Mouse (Mus musculus) ES-E14 (cell line): ENCODE data around the gene Kel. TPM values are rescaled to one million over a fixed set of nuclear protein-coding genes. Genes with fewer than 3 reads are reported as not detected.

ENCODE experiments used
- DNase-seq: peaks from one replicate; pipeline ENCODE4 v3.0.0-alpha.2; 2013; ENCODE audit warnings: low read depth, low spot score
- H3K27ac ChIP-seq: 2 replicates; pipeline ENCODE4 v1.5.1; 2012; ENCODE audit warnings: low read depth, mild to moderate bottlenecking, low read length, moderate library complexity, mixed read lengths; ENCODE audit not compliant: poor library complexity, insufficient read depth, severe bottlenecking
- H3K36me3 ChIP-seq: 2 replicates; pipeline ENCODE4 v1.6.1; 2012; ENCODE audit warnings: mild to moderate bottlenecking, low read length, moderate library complexity, mixed read lengths; ENCODE audit not compliant: control insufficient read depth, poor library complexity, insufficient read depth, severe bottlenecking
- H3K4me1 ChIP-seq, 2 experiments: fragments of 150-350 bp in 1 of 2; sonication (generic) in 1 of 2; 2 replicates each; pipeline ENCODE4 v1.6.1; 2012; ENCODE audit warnings: low read length in 2 of 2, mild to moderate bottlenecking in 1 of 2, mixed read lengths in 1 of 2; ENCODE audit not compliant: control insufficient read depth in 2 of 2, insufficient read depth in 2 of 2, poor library complexity in 1 of 2
- H3K4me3 ChIP-seq, 2 experiments: fragments of 150-350 bp in 1 of 2; sonication (generic) in 1 of 2; 2 replicates each; pipeline ENCODE4 v1.5.1; 2012; ENCODE audit warnings: low read length in 2 of 2, low read depth in 1 of 2, mild to moderate bottlenecking in 1 of 2, mixed read lengths in 1 of 2; ENCODE audit not compliant: insufficient read depth in 1 of 2, poor library complexity in 1 of 2, severe bottlenecking in 1 of 2
- H3K9ac ChIP-seq: 2 replicates; pipeline ENCODE4 v1.6.1; 2012; ENCODE audit warnings: low read depth, mild to moderate bottlenecking, low read length, mixed read lengths; ENCODE audit not compliant: poor library complexity, insufficient read depth, severe bottlenecking
- H3K9me3 ChIP-seq: fragments of 150-350 bp; sonication (generic); 2 replicates; pipeline ENCODE4 v1.6.1; 2012; ENCODE audit warnings: low read depth, mild to moderate bottlenecking, low read length; ENCODE audit not compliant: control insufficient read depth, insufficient read depth
- CHD2 ChIP-seq: IDR thresholded peaks from 2 replicates; pipeline ENCODE4 v1.6.1; 2014; ENCODE audit warnings: mild to moderate bottlenecking, low read depth, low read length, inconsistent platforms
- HCFC1 ChIP-seq: IDR thresholded peaks from 2 replicates; pipeline ENCODE4 v1.6.1; 2012; ENCODE audit warnings: low read length, inconsistent platforms, borderline replicate concordance; ENCODE audit not compliant: insufficient read depth
- MAFK ChIP-seq: IDR thresholded peaks from 2 replicates; pipeline ENCODE4 v1.6.1; 2014; ENCODE audit warnings: mild to moderate bottlenecking, low read depth, low read length, inconsistent platforms; ENCODE audit not compliant: insufficient read depth
- ZC3H11A ChIP-seq: IDR thresholded peaks from 2 replicates; pipeline ENCODE4 v1.6.1; 2012; ENCODE audit warnings: low read depth, mild to moderate bottlenecking, inconsistent platforms, low read length, borderline replicate concordance
- ZNF384 ChIP-seq: IDR thresholded peaks from 2 replicates; pipeline ENCODE4 v1.6.1; 2012; ENCODE audit warnings: low read depth, low read length, inconsistent platforms
- in situ Hi-C, 2 experiments: fragments of 600-800 bp; cut with MboI; formaldehyde crosslinking; loops; one replicate each; pipeline ENCODE4 v1.15.1; 2025; ENCODE audit warnings: low sequenced_read_pairs in 2 of 2, inconsistent platforms in 1 of 2; ENCODE audit not compliant: unreplicated experiment in 2 of 2
- total RNA-seq: library from RNA; depleted of rRNA; stranded (reverse); fragments of 300-350 nt; gene quantifications from 2 replicates; pipeline ENCODE4 v1.2.3, GENCODE M21; 2012

The Kel gene
- total RNA-seq, 1 experiment = 0.94 TPM

DNA sequence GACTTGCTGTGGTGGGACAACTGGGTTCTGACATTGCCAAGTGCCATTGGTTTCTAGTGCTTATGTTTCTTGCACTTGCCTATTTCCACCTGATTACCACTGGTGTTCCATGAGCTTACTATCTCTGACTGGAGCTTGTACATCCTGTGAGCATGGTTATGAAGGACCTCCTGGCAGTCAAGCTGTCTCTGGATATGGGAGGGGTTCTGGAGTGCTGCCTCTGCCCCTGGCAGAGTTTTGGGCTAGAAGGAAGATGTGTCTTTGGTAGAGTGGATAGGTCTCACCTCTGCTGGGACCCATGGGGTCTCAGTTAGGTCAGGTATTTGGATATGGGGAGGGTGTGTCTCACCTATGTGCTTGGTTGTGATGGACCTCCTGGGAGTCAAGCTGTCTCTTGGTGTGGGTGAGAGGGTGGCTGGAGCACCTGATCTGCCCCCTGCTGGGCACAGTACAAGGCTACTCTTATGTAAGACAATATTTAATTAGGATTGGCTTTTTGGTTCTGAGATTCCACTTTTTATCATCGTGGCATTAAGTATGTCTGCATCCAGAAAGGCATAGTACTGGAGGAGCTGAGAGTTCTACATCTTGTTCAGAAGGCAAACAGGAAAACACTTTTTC, 24.0 kb upstream of the Kel start:
- DNase-seq = no peak
- TF ChIP-seq CHD2 (no peak), ZC3H11A (no peak), HCFC1 (no peak)

DNA sequence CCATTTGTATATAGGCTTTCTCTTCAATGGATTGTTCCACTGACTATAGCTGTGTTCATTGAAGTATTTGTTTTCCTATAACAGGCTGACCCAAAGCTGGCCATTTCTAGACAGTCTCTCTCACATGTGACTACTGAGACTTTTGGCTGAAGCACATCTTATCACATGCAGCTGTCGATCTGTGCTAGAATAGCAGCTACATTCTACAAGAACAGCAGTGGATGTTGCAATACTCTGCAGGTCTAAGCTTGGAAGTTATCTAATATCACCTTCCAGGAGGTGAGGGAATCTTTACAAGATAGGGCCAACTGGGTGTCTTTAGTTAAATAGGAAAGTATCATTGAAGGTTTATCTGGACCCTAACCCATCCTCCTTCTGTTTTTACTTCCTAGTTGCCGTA, 17.3 kb upstream of the Kel start:
- Histone ChIP-seq H3K36me3 (no peaks in the 10 kb centered on the region), H3K27ac (no peak overlapping the region), H3K4me1 (no peaks in the 10 kb centered on the region), H3K9me3 (no peaks in the 10 kb centered on the region), H3K9ac (no peak overlapping the region), H3K4me3 (no peak overlapping the region)
- in situ Hi-C loops = no loop called here
- TF ChIP-seq MAFK (no peak), HCFC1 (no peak), ZNF384 (no peak), ZC3H11A (no peak), CHD2 (no peak)
- no peak for DNase-seq

More for the DNA sequence above, 24.0 kb upstream of the Kel start:
- Histone ChIP-seq H3K27ac (no peak overlapping the region), H3K9ac (no peak overlapping the region), H3K36me3 (no peaks in the 10 kb centered on the region), H3K4me3 (no peak overlapping the region), H3K9me3 (no peaks in the 10 kb centered on the region), H3K4me1 (no peaks in the 10 kb centered on the region)
- in situ Hi-C loops = no loop called here

DNA sequence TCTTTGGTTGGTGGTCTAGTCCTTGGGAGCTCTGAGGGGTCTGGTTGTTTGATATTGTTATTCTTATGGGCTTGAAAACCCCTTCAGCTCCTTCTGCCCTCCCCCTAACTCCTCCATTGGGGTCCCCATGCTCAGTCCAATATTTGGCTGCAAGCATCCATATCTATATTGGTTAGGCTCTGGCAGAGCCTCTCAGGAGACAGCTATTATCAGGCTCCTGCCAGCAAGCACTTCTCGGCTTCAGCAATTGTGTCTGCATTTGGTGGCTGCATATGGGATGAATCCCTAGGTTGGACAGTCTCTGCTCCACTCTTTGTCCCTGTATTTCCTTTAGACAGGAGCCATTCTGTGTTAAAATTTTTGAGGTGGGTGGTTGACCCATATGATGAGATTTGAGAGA, 6.1 kb upstream of the Kel start:
- Histone ChIP-seq H3K9me3 (no peaks in the 10 kb centered on the region), H3K9ac (no peak overlapping the region), H3K36me3 (no peaks in the 10 kb centered on the region), H3K4me3 (no peak overlapping the region), H3K27ac (no peak overlapping the region), H3K4me1 (no peaks in the 10 kb centered on the region)
- no peak for DNase-seq
- in situ Hi-C loops = no loop called here
- TF ChIP-seq ZC3H11A (no peak), CHD2 (no peak), ZNF384 (no peak), MAFK (no peak), HCFC1 (no peak)

DNA sequence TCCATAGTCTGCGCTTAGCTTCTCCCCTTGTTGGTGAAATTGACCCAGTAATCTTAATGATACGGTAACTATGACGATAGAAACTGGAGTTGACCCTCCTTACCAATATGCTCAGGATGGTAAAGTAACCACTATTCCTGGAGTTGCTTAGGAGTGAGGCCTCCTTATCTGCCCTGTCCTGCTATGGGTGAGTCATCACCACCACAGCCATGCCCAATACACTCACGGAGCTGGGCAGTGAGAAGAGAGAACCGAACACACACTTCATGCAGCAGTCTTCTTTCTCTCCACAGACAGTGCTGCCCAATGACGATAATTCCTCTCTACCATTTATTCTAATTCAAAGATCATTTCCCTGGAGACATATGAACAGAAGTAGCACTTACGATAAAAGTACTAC, 2.1 kb upstream of the Kel start:
- Histone ChIP-seq H3K9me3 (no peaks in the 10 kb centered on the region), H3K36me3 (no peaks in the 10 kb centered on the region), H3K9ac (no peak overlapping the region), H3K4me3 (no peak overlapping the region), H3K4me1 (no peaks in the 10 kb centered on the region), H3K27ac (no peak overlapping the region)
- in situ Hi-C loops = no loop called here
- TF ChIP-seq MAFK = no peak
- TF ChIP-seq HCFC1 = no peak
- no peak for TF ChIP-seq ZC3H11A
- TF ChIP-seq ZNF384 = no peak
- no peak for TF ChIP-seq CHD2
- DNase-seq = no peak

DNA sequence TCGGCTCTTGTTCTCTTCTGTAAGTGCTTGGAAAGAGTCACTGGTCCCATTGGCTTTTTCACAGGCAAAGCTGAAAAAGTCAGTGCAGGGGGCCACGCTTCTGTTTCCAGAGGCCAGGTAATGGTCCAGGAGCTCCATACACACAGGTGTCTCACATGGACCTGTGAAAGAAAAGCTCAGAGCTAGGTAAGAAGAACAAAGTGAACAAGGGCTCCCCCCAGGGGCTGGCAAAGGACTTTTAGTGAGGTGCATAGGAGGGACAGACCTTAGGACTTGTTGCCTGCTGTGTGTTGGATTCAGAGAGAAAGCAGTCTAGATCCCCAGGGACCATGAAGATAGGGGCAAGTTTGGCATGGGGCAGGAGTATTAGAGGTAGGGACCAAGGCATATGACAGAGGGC, 1.2 kb downstream of the Kel start:
- DNase-seq = no peak
- TF ChIP-seq CHD2 = no peak
- TF ChIP-seq ZNF384 = no peak
- TF ChIP-seq ZC3H11A = no peak
- TF ChIP-seq HCFC1 = no peak
- no peak for TF ChIP-seq MAFK
- Histone ChIP-seq H3K36me3 (no peaks in the 10 kb centered on the region), H3K4me1 (no peaks in the 10 kb centered on the region), H3K9me3 (no peaks in the 10 kb centered on the region), H3K9ac (no peak overlapping the region), H3K4me3 (no peak overlapping the region), H3K27ac (no peak overlapping the region)
- in situ Hi-C loops = no loop called here
